Mouse (Mus musculus): ENCODE measurements around the gene Topors.

The Topors gene

GRCm38 (mm10) chr4:40253766-40254165 lies 15.9 kb downstream of the Topors start:
- no peak for DNase-seq (ENCODE audit: extremely low spot score, low read depth, low spot score)

GRCm38 (mm10) chr4:40250984-40251383 lies 18.7 kb downstream of the Topors start:
- no peak for DNase-seq (ENCODE audit: extremely low spot score, low read depth, low spot score)

- DNase-seq (ENCODE audit: extremely low spot score, low read depth, low spot score): no peak
Observed at GRCm38 (mm10) chr4:40244035-40244434, 25.6 kb downstream of the Topors start.

GRCm38 (mm10) chr4:40243006-40243405 lies 26.6 kb downstream of the Topors start:
- no peak for DNase-seq (ENCODE audit: extremely low spot score, low read depth, low spot score)

DNA sequence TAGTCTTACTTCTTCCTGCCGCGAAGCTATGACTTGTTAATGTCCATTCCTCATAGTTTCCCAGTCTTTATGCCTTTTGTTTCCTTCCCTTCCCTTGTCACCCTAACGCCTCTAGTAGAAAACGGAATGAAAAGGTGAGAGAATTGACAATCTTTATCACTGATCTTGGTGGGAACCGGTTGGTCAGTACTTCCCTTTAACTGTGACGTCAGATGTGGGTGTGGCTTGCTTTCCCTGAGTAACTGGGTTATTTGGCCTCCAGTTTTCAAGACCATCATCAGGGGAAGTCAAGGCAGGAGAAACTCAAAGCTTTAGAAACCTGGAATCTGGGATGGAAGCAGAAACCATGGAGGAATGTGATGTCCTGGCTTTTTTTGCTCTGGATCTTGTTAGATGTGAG lies 27.7 kb downstream of the Topors start:
- no peak for DNase-seq (ENCODE audit: extremely low spot score, low read depth, low spot score)

- no peak for DNase-seq (ENCODE audit: extremely low spot score, low read depth, low spot score)
Observed at GRCm38 (mm10) chr4:40240272-40240744, 29.3 kb downstream of the Topors start.

DNA sequence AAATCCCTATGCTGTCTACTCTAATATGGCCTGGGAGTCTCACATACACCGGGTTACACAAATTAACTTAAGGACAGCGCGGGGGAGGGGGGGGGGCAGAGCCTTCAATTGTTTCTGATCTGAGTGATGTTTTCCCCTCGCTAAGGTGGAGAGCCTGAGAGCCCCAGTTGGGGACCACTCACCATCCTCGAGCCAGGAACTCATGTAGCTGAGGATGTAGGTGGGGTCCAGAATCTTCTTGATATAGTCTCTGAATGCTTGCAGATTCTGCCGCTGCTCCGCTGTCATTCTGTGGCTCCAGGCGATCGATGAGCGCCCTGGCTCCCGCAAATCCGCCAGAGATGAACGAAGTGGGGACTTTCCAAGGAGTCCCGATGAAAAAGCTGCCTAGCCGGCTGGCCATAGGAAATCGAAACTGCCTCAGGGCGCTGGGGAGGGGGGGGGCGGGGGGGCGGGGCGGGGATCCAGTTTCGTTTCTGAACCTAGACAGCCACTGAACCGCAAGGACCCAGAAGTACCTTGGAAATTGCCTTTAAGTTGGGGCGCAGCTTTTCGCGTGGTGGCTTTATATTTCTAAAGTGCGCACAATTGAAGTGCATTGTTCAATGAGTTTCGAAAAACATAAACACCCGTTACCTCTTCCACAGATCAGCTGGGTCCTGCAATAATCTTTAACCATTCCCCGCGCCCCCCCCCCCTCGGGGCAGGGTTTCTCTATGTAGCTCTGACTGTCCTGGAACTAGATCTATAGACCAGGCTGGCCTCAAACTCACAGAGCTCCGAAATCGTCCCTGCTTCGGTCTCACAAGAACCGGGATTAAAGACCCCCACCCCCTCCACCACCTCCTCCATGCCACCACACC lies 30.0 kb downstream of the Topors start, which contains the start of gene Ddx58:
Gene Ddx58, minus strand, starts transcription at position 420 of the 863 bp plus-strand sequence.
- DNase-seq (ENCODE audit: extremely low spot score, low read depth, low spot score): no peak

DNA sequence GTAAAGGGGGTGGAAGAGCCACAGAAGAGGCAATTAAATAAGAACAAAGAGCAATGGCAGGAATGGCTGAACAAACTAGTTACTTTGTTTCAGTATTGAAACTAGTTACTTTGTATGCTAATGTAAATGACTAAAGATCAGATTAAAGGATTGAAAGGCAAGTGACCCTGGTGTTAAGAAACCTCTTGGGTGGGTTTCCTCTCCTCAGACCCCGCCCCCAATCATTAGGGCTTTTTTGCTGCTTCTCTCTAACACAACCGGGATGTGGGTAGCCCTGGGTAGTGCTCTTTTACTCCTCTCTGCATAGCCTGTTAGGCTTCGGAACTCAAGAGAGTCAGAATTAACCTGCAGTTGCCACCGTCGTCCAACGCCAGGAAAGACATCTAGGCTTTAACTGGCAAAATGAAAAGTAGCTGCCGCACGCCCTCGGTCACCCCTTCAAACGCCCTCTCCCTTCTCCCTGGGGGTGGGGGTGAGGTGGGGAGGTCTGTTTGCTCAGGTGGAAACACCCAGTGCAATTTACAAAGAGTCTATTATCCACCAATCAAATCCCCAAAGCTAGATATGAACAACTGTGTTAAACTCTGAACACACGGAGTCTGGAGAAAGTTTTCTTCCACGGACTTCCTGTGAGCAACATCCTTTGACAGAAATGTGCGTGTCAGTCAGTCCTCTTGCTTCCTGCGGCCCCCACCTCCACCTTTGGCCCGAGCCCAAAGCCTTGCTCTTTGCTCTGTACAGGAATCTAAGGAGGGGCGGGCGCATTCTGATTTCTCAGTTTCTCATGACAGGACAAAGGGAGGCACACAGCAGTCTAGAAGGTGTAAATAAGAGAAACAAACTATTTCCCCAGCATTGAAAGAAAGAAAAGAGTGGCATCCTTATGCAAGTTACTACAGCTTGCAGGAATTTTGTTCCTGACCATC lies 30.9 kb downstream of the Topors start:
- no peak for DNase-seq (ENCODE audit: extremely low spot score, low read depth, low spot score)

DNA sequence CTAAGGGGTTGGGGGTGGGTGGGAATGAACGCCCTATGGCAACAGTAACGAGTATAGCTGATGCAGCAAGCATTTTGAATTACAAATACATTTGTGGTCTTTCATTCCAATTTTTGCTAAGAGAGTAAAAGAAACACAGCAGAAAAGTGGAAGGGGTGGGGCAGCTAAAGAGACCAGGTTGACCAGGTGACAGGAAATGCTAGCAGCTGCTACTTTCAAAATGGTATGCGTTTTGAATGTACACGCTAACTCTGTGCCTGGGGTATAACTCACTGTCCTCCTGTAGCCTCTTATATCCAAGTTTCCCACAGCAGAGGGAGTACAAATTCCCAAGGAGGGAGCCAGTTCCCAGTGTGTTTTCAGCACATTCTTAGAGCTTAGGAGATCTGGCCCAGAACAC lies 32.8 kb downstream of the Topors start:
- DNase-seq (ENCODE audit: extremely low spot score, low read depth, low spot score): no peak

GRCm38 (mm10) chr4:40234256-40234655 lies 35.4 kb downstream of the Topors start:
- DNase-seq (ENCODE audit: extremely low spot score, low read depth, low spot score): no peak

- no peak for DNase-seq (ENCODE audit: extremely low spot score, low read depth, low spot score)
Observed at GRCm38 (mm10) chr4:40233062-40233664, 36.5 kb downstream of the Topors start.

GRCm38 (mm10) chr4:40229723-40230122 lies 39.9 kb downstream of the Topors start:
- no peak for DNase-seq (ENCODE audit: extremely low spot score, low read depth, low spot score)

DNA sequence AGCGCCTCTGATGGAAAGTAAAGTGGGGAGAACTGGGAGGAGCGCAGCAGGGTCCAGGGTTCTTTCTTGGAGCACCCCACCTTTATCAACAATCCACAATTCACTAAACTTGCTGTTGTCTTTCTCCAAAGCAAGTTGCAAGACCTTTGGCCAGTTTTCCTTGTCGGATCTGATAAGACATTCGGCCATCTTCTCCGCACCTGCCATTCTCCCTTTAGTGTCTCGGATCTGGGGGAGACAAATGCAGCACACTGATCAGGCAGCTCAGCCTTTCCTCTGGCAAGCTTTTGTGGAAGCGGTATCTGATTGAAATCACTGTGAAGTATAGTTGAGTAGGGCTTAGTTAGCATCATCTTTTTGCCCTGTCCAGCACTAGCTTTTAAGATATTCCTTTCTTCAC lies 41.8 kb downstream of the Topors start:
- no peak for DNase-seq (ENCODE audit: extremely low spot score, low read depth, low spot score)

DNA sequence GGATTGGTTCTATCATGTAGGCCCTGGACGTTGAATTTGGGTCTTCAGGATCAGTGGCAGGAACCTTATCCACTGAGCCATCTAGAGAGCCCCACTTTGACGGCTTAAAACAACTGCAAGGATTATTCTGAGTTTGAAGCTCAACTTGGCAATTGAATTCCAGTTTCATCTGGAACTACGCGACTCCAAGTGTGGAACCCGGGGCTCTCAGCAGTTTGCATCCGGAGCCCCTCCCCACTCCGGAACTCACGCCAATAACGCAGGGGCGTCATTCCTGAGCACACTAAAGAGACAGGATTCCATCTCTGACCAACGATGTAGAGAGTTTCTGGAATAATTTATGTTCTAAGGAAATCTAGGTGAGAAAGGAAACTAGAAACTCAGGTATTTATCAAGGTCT lies 42.5 kb downstream of the Topors start:
- no peak for DNase-seq (ENCODE audit: extremely low spot score, low read depth, low spot score)

GRCm38 (mm10) chr4:40226095-40226494 lies 43.6 kb downstream of the Topors start:
- DNase-seq (ENCODE audit: extremely low spot score, low read depth, low spot score): no peak

GRCm38 (mm10) chr4:40221876-40222585 lies 47.6 kb downstream of the Topors start:
- no peak for DNase-seq (ENCODE audit: extremely low spot score, low read depth, low spot score)

GRCm38 (mm10) chr4:40221004-40221760 lies 48.5 kb downstream of the Topors start:
- DNase-seq (ENCODE audit: extremely low spot score, low read depth, low spot score): no peak

DNA sequence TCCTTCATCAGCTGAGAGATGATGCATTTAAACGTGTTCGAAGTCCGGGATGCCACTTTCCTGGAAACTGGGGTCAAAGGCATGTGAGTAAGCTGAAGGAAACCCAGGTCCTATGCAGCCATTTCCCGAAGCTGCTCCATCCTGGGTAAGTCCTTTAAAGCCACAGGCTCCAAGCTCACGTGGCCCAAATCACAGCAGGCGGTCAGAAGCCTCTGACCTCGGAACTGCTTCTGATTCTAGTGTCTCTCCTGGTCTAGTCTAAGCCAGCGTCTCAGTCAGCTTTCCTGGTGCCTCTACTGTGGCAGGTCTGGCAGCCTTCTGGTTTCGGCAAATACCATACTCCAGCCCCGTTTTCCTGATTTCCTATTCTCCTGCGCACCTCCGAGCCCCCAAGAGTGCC lies 49.2 kb downstream of the Topors start:
- no peak for DNase-seq (ENCODE audit: extremely low spot score, low read depth, low spot score)

DNA sequence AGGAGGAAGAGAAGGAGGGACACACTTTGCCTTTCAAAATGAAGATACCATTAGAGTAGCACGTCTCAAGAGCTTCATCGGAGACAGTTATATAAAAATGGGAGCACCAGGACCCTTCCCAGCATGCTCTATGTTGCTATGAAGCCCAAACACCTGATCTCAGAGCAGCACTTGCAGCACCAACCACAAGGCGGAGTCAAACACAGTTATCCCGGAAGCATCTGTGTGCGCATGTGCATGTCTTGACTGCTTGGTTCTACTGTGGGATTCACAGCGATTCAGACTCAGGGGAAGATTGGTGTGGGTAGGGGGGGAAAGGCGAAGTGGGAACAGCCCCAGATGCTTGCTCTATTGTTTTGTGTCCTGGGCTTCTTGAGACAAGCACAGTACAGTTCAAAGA lies 51.3 kb downstream of the Topors start:
- no peak for DNase-seq (ENCODE audit: extremely low spot score, low read depth, low spot score)

DNA sequence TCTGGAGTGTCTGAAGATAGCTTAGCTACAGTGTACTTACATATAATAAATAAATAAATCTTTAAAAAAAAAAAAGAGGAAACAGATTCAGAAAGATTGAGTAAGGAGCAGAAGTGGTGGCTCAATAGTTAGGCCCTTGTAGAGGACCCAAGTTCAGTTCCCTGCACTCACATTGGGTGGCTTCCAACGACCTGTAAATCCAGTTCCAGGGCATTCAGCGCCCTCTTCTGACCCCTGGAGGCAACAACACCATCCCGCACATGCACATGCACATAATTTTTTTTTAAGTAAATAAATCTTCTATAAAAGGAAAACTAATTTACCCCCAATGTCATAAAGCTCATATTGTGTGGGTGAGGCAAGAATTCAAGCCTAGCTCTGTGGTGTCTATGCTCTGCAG lies 51.7 kb downstream of the Topors start:
- DNase-seq (ENCODE audit: extremely low spot score, low read depth, low spot score): no peak

Measured in hindlimb bud, embryonic 11.5 days (tissue).